In the genomic region with DNA sequence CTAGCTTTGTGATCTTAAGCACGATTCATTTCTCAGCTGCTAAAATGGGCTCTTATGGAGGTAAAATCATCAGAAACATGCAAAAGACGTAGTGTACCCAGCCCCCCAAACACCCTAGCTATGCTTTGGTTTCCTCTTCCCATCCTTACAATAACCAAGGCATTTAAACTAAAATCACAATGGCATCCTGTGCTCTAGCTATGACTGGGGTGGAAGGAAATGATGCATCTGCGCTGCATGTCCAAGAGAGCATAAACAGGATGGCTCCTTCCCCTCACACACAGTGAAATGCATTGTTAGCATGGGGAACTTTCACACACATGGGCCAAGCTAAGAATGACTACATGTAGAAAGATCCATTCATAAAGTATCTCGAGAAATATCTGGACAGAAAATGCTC, we compare ENCODE assay signal across 16 mouse cellular contexts. TPM values are rescaled to one million over a fixed set of nuclear protein-coding genes. Genes with fewer than 3 reads are reported as not detected.
DNase-seq lines count a peak whose midpoint lies in the region; ATAC-seq and TF ChIP-seq lines count a peak whose summit lies in the region.
"Had no signal": no experiment of that assay in that cellular context is flagged by ENCODE, and none has a peak within 500 bp of the region (broad histone marks: within the 10 kb centered on the region; RNA-seq: fewer than 3 reads in every experiment).

No protein-coding gene starts in this region.

- no peaks in the 10 kb centered on the region for H3K36me3 ChIP-seq in heart, embryonic 13.5 days
- no peaks in the 10 kb centered on the region for H3K36me3 ChIP-seq in stomach, embryonic 16.5 days (ENCODE audit: control insufficient read depth, insufficient read depth, low read length)
- H3K36me3 ChIP-seq in stomach, postnatal 0 days (ENCODE audit: control insufficient read depth, insufficient read depth, low read length), result no peaks in the 10 kb centered on the region
- no peaks in the 10 kb centered on the region for H3K36me3 ChIP-seq in lung, embryonic 16.5 days (ENCODE audit: control insufficient read depth, insufficient read depth, low read length)
- H3K36me3 ChIP-seq: neural tube, embryonic 15.5 days had no signal

- TF ChIP-seq EP300 in stomach, postnatal 0 days (optimal IDR thresholded peaks at IDR 0.05), result no peak

- TF ChIP-seq CTCF in stomach, postnatal 0 days (IDR thresholded peaks at IDR 0.05; ENCODE audit: low read depth), result no peak

- H3K4me1 ChIP-seq in heart, embryonic 13.5 days, result 0 out of 2 replicates have a peak, but pooled peaks cover 3% of the 10 kb centered on the region
- no peaks in the 10 kb centered on the region for H3K4me1 ChIP-seq in stomach, embryonic 16.5 days (ENCODE audit: control insufficient read depth, insufficient read depth, low read length)
- no peaks in the 10 kb centered on the region for H3K4me1 ChIP-seq in stomach, postnatal 0 days (replicated peaks; ENCODE audit: control insufficient read depth, insufficient read depth)
- H3K4me1 ChIP-seq in lung, embryonic 16.5 days (replicated peaks; ENCODE audit: control insufficient read depth, insufficient read depth, low read length), result no peaks in the 10 kb centered on the region
- H3K4me1 ChIP-seq: forebrain, embryonic 13.5 days; neural tube, embryonic 15.5 days had no signal

- no peaks in the 10 kb centered on the region for H3K9me3 ChIP-seq in heart, embryonic 13.5 days
- H3K9me3 ChIP-seq in stomach, embryonic 16.5 days (replicated peaks; ENCODE audit: control insufficient read depth, low read length), result no peaks in the 10 kb centered on the region
- H3K9me3 ChIP-seq in stomach, postnatal 0 days (ENCODE audit: control insufficient read depth, low read length), result no peaks in the 10 kb centered on the region
- H3K9me3 ChIP-seq in lung, embryonic 16.5 days (ENCODE audit: control insufficient read depth, low read length), result no peaks in the 10 kb centered on the region
- H3K9me3 ChIP-seq: forebrain, embryonic 13.5 days; neural tube, embryonic 15.5 days had no signal

- DNase-seq in heart, postnatal 14 days, result no peak
- DNase-seq in stomach, postnatal 0 days (ENCODE audit: low spot score), result no peak
- no peak for DNase-seq in adrenal gland, postnatal 25 days
- DNase-seq in urinary bladder, postnatal 10 days (ENCODE audit: low spot score), result no peak
- DNase-seq: adrenal gland, postnatal 14 days; gastrocnemius, postnatal 10 days; kidney, postnatal 36 days; retina, postnatal 1 day had no signal

- intact Hi-C loops in heart, postnatal 14 days (cut with DNase I), result no loop called here

- no peak overlapping the region for H3K4me3 ChIP-seq in heart, embryonic 13.5 days
- H3K4me3 ChIP-seq in stomach, embryonic 16.5 days (replicated peaks; ENCODE audit: low read length), result no peak overlapping the region
- H3K4me3 ChIP-seq in stomach, postnatal 0 days (ENCODE audit: low read depth, low read length), result no peak overlapping the region
- no peak overlapping the region for H3K4me3 ChIP-seq in lung, embryonic 16.5 days (ENCODE audit: low read length)
- H3K4me3 ChIP-seq: forebrain, embryonic 13.5 days; neural tube, embryonic 15.5 days had no signal

- no peak overlapping the region for H3K9ac ChIP-seq in heart, embryonic 13.5 days
- H3K9ac ChIP-seq in stomach, embryonic 16.5 days (ENCODE audit: low read length), result no peak overlapping the region
- H3K9ac ChIP-seq in stomach, postnatal 0 days (ENCODE audit: low read length), result no peak overlapping the region
- no peak overlapping the region for H3K9ac ChIP-seq in lung, embryonic 16.5 days (ENCODE audit: low read length)
- H3K9ac ChIP-seq: forebrain, embryonic 13.5 days; liver, embryonic 14.5 days; neural tube, embryonic 15.5 days had no signal

- H3K4me2 ChIP-seq in heart, embryonic 13.5 days, result no peak overlapping the region
- no peak overlapping the region for H3K4me2 ChIP-seq in stomach, embryonic 16.5 days (ENCODE audit: low read depth, low read length)
- H3K4me2 ChIP-seq in stomach, postnatal 0 days (replicated peaks; ENCODE audit: low read depth), result no peak overlapping the region
- H3K4me2 ChIP-seq in lung, embryonic 16.5 days (ENCODE audit: low read depth, low read length), result no peak overlapping the region
- H3K4me2 ChIP-seq: forebrain, embryonic 13.5 days; neural tube, embryonic 15.5 days had no signal

- peak overlapping the region; percentile 42 for H3K27ac ChIP-seq in heart, embryonic 13.5 days (replicated peaks)
- H3K27ac ChIP-seq in stomach, embryonic 16.5 days (ENCODE audit: low read length), result no peak overlapping the region
- H3K27ac ChIP-seq in stomach, postnatal 0 days (replicated peaks), result no peak overlapping the region
- peak overlapping the region; percentile 55; the same call in 1 of the 2 replicates for H3K27ac ChIP-seq in lung, embryonic 16.5 days (ENCODE audit: low read length)
- H3K27ac ChIP-seq: forebrain, embryonic 13.5 days; liver, embryonic 14.5 days; neural tube, embryonic 15.5 days had no signal

- no peaks in the 10 kb centered on the region for H3K27me3 ChIP-seq in heart, embryonic 13.5 days (replicated peaks)
- no peaks in the 10 kb centered on the region for H3K27me3 ChIP-seq in stomach, embryonic 16.5 days (ENCODE audit: control insufficient read depth, insufficient read depth, low read length)
- H3K27me3 ChIP-seq in stomach, postnatal 0 days (ENCODE audit: control insufficient read depth, insufficient read depth, low read length), result no peaks in the 10 kb centered on the region
- H3K27me3 ChIP-seq in lung, embryonic 16.5 days (ENCODE audit: control insufficient read depth, insufficient read depth, low read depth, low read length), result no peaks in the 10 kb centered on the region
- H3K27me3 ChIP-seq: forebrain, embryonic 13.5 days; neural tube, embryonic 15.5 days had no signal

- 57% methylated on average over 4 of the region's 4 CpGs for WGBS in heart, embryonic 13.5 days
- WGBS in stomach, embryonic 16.5 days, result 59% methylated on average over 4 of the region's 4 CpGs
- 62% methylated on average over 4 of the region's 4 CpGs for WGBS in stomach, postnatal 0 days
- 55% methylated on average over 4 of the region's 4 CpGs for WGBS in lung, embryonic 16.5 days

- no peak for ATAC-seq in heart, embryonic 13.5 days (ENCODE audit: extremely low read depth, insufficient number of reproducible peaks, low FRiP score, low TSS enrichment)
- peak; percentile 56; the same call in 1 of the 2 replicates for ATAC-seq in stomach, embryonic 16.5 days (ENCODE audit: insufficient read depth, low FRiP score)
- ATAC-seq in stomach, postnatal 0 days (ENCODE audit: low FRiP score, low TSS enrichment), result no peak
- peak; percentile 80 for ATAC-seq in lung, embryonic 16.5 days (ENCODE audit: low read depth)
- ATAC-seq: CD4-positive, CD25-positive, alpha-beta regulatory T cell, adult 4 months; forebrain, embryonic 13.5 days had no signal

RNA-seq across cellular contexts. Expression of a gene that starts 40.3 kb away (rescaled TPM):
- polyA plus RNA-seq in heart, embryonic 13.5 days (2015; fragmentation: Nextera tagmentation; extraction: Ambion mirVana), result 14.5 and 15.6 TPM in 2 replicates
- total RNA-seq in heart, postnatal 14 days (2021), result 10 to 100 TPM; 12.7 to 14.4 TPM
- 38.5 and 44.1 TPM in 2 replicates for polyA plus RNA-seq in stomach, embryonic 16.5 days (2015; fragmentation: Nextera tagmentation; extraction: Ambion mirVana)
- 14.4 and 15.8 TPM in 2 replicates for polyA plus RNA-seq in stomach, postnatal 0 days (2015; fragmentation: Nextera tagmentation; extraction: Ambion mirVana)
- 49.5 and 52.4 TPM in 2 replicates for polyA plus RNA-seq in lung, embryonic 16.5 days (2015; fragmentation: Nextera tagmentation; extraction: Ambion mirVana)
- total RNA-seq in adrenal gland, postnatal 25 days (2021), result 30.2 and 53.1 TPM in 2 replicates
- total RNA-seq: common myeloid progenitor, adult 5-6 weeks had no signal
- polyA plus RNA-seq: CD4-positive, CD25-positive, alpha-beta regulatory T cell, adult 4 months had no signal

Comparison
In these comparisons a context has a peak if more than half of its experiments do, and no peak if none do; other contexts are left out.
1. ATAC-seq: peak in stomach, embryonic 16.5 days (single experiment) and lung, embryonic 16.5 days (single experiment); none in heart, embryonic 13.5 days (single experiment) and stomach, postnatal 0 days (single experiment).
2. H3K27ac ChIP-seq: peak in heart, embryonic 13.5 days (single experiment) and lung, embryonic 16.5 days (single experiment); none in stomach, embryonic 16.5 days (single experiment) and stomach, postnatal 0 days (single experiment).